Mouse (Mus musculus) lung, embryonic 14.5 days (tissue): Measurements from ENCODE around the gene Golph3. TPM values are rescaled to one million over a fixed set of nuclear protein-coding genes. Genes with fewer than 3 reads are reported as not detected.

Experiments used
- ATAC-seq: fragments of 200-750 bp; cut with Nextera tagmentation; 2 replicates; pipeline ENCODE4 v1.8.0; 2017; ENCODE audit warnings: mild to moderate bottlenecking, moderate TSS enrichment, moderate library complexity; ENCODE audit not compliant: insufficient read depth
- DNase-seq: peaks from one replicate; pipeline ENCODE4 v3.0.0-alpha.2; 2015
- H3K27ac ChIP-seq: fragments of 300-500 bp; sonication (generic); 2 replicates; pipeline ENCODE4 v1.5.1; 2014; ENCODE audit warnings: low read depth, mild to moderate bottlenecking, moderate library complexity
- H3K27me3 ChIP-seq: fragments of 300-500 bp; sonication (generic); 2 replicates; pipeline ENCODE4 v1.6.1; 2014; ENCODE audit warnings: low read length, control low read depth; ENCODE audit not compliant: insufficient read depth
- H3K36me3 ChIP-seq: fragments of 300-500 bp; sonication (generic); 2 replicates; pipeline ENCODE4 v1.6.1; 2014; ENCODE audit warnings: control low read depth; ENCODE audit not compliant: insufficient read depth
- H3K4me1 ChIP-seq: fragments of 300-500 bp; sonication (generic); 2 replicates; pipeline ENCODE4 v1.6.1; 2014; ENCODE audit warnings: antibody characterized with exemption, control low read depth; ENCODE audit not compliant: insufficient read depth
- H3K4me2 ChIP-seq: fragments of 300-500 bp; sonication (generic); 2 replicates; pipeline ENCODE4 v1.6.1; 2014; ENCODE audit warnings: mild to moderate bottlenecking
- H3K4me3 ChIP-seq: fragments of 300-500 bp; sonication (generic); 2 replicates; pipeline ENCODE4 v1.5.1; 2014; ENCODE audit warnings: low read depth, low read length
- H3K9ac ChIP-seq: fragments of 300-500 bp; sonication (generic); 2 replicates; pipeline ENCODE4 v1.6.1; 2014
- H3K9me3 ChIP-seq: fragments of 300-500 bp; sonication (generic); 2 replicates; pipeline ENCODE4 v1.6.1; 2016; ENCODE audit warnings: low read depth, low read length, control low read depth
- CTCF ChIP-seq: IDR thresholded peaks from 2 replicates; pipeline ENCODE4 v1.5.1; 2016; ENCODE audit warnings: antibody characterized with exemption, low read depth
- WGBS: fragments of 180-500 bp; shearing (Covaris S2); extraction: QIAGEN DNeasy Blood & Tissue Kit; methylation state at CpG from one replicate; pipeline ENCODE4 v1.1.7; 2014; 5-methylcytosine and 5-hydroxymethylcytosine counted together
- polyA plus RNA-seq: library from polyadenylated mRNA; unstranded; fragments of >200 nt; fragmentation: Nextera tagmentation; extraction: Ambion mirVana; gene quantifications from 2 replicates; pipeline ENCODE4 v1.2.1, GENCODE M21; 2014

Golph3 gene
- polyA plus RNA-seq, 1 experiment from 2014 or later, result 91.2 TPM

DNA sequence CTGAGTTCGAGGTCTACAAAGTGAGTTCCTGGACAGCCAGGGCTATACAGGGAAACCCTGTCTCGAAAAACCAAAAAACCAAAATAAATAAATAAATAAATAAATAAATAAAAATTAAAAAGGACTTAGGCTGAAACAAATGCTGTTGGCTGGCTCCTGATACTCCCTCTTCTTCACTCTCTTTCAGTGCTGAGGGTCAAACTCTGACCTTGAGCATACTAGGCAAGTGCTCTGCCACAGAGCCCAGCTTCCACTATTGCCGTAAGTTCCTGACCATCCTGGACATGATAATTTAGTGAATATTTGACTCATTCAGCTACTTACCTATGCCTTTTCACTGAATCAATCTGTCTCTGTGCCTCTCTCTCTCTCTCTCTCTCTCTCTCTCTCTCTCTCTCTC is 9.1 kb downstream of the Golph3 start:
- Histone ChIP-seq H3K9ac (no peak overlapping the region), H3K27me3 (no peaks in the 10 kb centered on the region), H3K27ac (no peak overlapping the region), H3K36me3 (peaks cover 5% of the 10 kb centered on the region; the same call in 1 of the 2 replicates), H3K9me3 (no peaks in the 10 kb centered on the region), H3K4me2 (no peak overlapping the region), H3K4me1 (no peaks in the 10 kb centered on the region; the same call in 1 of the 2 replicates), H3K4me3 (no peak overlapping the region)
- ATAC-seq, result no peak
- no peak for TF ChIP-seq CTCF
- no peak for DNase-seq
- 70% methylated on average over 3 of the region's 3 CpGs for WGBS

DNA sequence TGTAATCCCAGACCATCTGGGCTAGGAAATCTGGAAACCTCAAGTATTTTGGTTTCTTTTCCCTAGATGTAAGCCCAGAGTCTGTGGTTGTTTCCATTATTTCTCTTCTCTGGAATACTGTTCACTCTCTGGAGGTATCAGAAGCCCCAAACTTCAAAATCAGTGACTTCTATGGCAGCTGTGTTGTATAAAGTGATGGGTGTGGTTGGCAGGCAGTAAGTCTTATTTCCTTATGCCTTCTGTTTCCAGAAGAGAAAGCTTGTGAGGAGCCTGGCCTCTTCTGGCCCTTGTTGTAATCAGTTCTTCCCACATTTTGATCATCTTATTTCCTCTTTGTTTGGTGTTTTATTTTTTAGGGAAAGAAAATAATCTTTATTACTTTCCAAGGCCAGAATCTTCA is 9.6 kb downstream of the Golph3 start:
- H3K4me2 ChIP-seq, result no peak overlapping the region
- H3K4me1 ChIP-seq, result no peaks in the 10 kb centered on the region; the same call in 1 of the 2 replicates
- no peaks in the 10 kb centered on the region for H3K27me3 ChIP-seq
- H3K9me3 ChIP-seq, result no peaks in the 10 kb centered on the region
- peak overlapping the region; percentile 21; the same call in 1 of the 2 replicates for H3K27ac ChIP-seq
- no peak for TF ChIP-seq CTCF
- DNase-seq (no peak), ATAC-seq (no peak)
- no peak overlapping the region for H3K9ac ChIP-seq
- no peaks in the 10 kb centered on the region for H3K36me3 ChIP-seq
- H3K4me3 ChIP-seq, result no peak overlapping the region

DNA sequence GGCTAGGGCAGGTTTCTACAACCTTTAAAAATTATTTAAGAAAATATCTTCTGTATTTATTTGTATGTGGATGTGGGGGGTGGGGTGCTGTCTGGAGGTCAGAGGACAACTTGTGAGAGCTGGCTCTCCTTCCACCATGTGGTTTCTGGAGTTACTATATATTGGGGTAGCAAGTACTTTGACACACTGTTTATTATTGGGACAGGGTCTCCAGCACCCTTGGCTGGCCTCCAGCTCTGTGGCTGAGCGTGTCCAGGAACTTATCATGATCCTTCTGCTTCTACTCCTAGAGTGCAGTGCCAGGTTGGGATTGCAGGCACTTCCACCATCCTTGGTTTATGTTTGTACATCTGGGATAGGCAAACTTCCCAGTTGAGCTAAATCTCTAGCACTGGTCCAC is 10.1 kb downstream of the Golph3 start:
- peak; percentile 58; the same call in 1 of the 2 replicates for ATAC-seq
- no peaks in the 10 kb centered on the region; the same call in 1 of the 2 replicates for H3K4me1 ChIP-seq
- no peak overlapping the region for H3K4me3 ChIP-seq
- TF ChIP-seq CTCF, result no peak
- H3K36me3 ChIP-seq, result no peaks in the 10 kb centered on the region
- H3K4me2 ChIP-seq, result no peak overlapping the region
- DNase-seq, result peak; percentile 47
- no peaks in the 10 kb centered on the region for H3K27me3 ChIP-seq
- no peaks in the 10 kb centered on the region for H3K9me3 ChIP-seq
- WGBS, result 24% methylated on average over 1 of the region's 1 CpGs
- H3K27ac ChIP-seq, result no peak overlapping the region
- H3K9ac ChIP-seq, result no peak overlapping the region

- Histone ChIP-seq H3K9me3 (no peaks in the 10 kb centered on the region), H3K4me1 (no peaks in the 10 kb centered on the region; the same call in 1 of the 2 replicates), H3K4me3 (no peak overlapping the region), H3K27me3 (no peaks in the 10 kb centered on the region), H3K36me3 (no peaks in the 10 kb centered on the region), H3K4me2 (no peak overlapping the region), H3K27ac (no peak overlapping the region), H3K9ac (no peak overlapping the region)
- no peak for TF ChIP-seq CTCF
- 82% methylated on average over 4 of the region's 4 CpGs for WGBS
- ATAC-seq, result no peak
- DNase-seq, result no peak
Measured at GRCm38 (mm10) chr15:12334381-12334780, 13.1 kb downstream of the Golph3 start.

DNA sequence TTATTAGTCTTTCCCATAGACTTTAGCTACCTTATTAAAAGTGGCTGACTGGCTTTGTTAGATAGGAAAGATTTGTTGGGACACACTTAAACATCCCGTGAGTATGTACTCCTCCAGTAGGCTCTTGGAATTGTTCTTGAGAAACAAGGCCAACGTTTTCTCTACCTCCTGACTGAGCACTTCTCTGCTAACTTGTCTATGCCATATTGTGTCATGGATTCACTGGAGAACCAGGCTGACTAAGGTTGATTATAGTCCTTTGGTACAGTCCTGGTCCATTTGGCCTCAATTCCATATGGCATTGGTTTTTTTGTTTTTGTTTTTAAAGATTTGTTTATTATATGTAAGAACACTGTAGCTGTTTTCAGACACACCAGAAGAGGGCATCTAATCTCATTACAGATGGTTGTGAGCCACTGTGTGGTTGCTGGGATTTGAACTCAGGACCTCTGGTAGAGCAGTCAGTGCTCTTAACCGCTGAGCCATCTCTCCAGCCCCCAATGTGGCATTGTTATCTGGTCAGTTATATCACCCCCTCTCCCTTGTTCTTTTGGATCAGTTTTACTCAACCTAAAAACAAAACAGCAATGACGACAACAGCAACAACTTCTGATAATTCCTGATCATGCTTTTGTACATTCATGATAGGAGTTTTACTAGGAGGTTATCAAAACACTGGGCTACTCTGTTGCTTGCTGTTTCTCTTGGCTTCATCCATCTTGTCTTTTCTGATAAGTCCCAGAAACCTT is 16.0 kb downstream of the Golph3 start:
- H3K36me3 ChIP-seq, result peaks cover 4% of the 10 kb centered on the region; the same call in 1 of the 2 replicates
- TF ChIP-seq CTCF, result no peak
- WGBS, result 78% methylated on average over 4 of the region's 4 CpGs
- H3K9me3 ChIP-seq, result no peaks in the 10 kb centered on the region
- ATAC-seq (no peak), DNase-seq (no peak)
- H3K27ac ChIP-seq, result no peak overlapping the region
- no peaks in the 10 kb centered on the region for H3K27me3 ChIP-seq
- H3K9ac ChIP-seq, result no peak overlapping the region
- no peak overlapping the region for H3K4me3 ChIP-seq
- H3K4me1 ChIP-seq, result no peaks in the 10 kb centered on the region
- no peak overlapping the region for H3K4me2 ChIP-seq

DNA sequence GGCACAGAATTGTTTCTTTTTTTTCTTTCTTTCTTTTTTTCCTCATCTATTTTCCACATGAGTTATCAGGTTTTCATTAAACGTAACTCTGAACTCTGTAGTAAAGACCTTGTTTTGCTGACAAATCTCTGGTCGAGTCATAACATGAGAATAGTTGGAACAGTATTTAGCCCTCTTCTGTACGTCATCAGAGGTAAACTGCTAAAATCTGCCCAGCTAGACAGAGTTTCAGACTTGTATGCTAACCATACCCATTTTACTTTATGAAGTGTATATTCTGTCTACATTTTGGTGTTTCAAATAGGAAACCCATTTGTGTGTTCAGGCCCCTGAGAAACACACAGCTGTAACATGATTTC is 16.5 kb downstream of the Golph3 start:
- Histone ChIP-seq H3K4me1 (no peaks in the 10 kb centered on the region), H3K4me3 (no peak overlapping the region), H3K9ac (no peak overlapping the region), H3K36me3 (peaks cover 7% of the 10 kb centered on the region), H3K9me3 (no peaks in the 10 kb centered on the region), H3K27ac (no peak overlapping the region), H3K27me3 (no peaks in the 10 kb centered on the region), H3K4me2 (no peak overlapping the region)
- ATAC-seq (no peak), DNase-seq (no peak)
- TF ChIP-seq CTCF, result no peak
- 79% methylated on average over 3 of the region's 3 CpGs for WGBS

DNA sequence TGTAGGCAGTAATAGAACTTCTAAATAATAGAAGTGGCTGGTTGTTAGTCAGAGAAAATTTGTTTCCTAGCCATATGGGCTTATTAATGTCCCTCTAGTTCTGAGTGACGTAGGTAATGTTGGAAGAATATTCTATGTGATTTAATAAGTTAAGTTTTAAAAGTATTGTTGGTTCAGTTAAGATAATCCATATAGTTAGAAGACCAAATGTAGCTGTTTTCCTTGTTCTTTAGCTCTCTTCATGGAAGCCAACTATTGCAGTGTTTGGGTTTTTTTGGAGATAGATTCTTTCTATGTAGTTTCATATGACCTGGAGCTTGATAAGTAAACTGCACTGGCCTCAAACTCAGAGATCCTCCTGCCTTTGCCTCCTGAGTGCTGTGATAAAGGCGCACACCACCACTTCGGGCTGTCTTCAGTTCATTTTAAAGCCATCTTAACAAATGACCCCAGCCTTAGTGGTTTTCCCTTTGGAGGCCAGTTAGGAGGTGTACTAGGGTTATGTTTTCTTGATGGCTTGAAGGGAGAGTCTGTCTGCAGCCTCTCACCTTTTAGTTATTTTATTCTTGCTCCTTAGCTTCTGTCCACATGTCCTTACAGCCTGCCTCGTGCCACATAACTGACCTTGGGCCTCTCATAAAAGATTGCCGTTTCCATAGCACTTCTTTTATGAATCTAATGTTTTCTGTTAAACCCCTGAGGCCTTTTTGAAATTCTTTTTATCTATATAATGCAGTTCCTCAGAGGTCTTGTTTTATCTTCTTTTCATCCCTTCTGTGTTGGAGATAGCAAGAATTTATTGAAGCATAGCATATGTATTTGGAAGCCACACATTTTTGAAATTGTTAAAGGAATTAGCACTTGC is 19.5 kb downstream of the Golph3 start:
- DNase-seq (no peak), ATAC-seq (no peak)
- Histone ChIP-seq H3K4me3 (no peak overlapping the region), H3K9ac (no peak overlapping the region), H3K27ac (no peak overlapping the region), H3K9me3 (no peaks in the 10 kb centered on the region), H3K4me1 (no peaks in the 10 kb centered on the region), H3K27me3 (no peaks in the 10 kb centered on the region), H3K4me2 (no peak overlapping the region), H3K36me3 (peaks cover 29% of the 10 kb centered on the region)
- WGBS, result 61% methylated on average over 5 of the region's 5 CpGs
- TF ChIP-seq CTCF, result no peak
